Mouse (Mus musculus): Measurements from ENCODE around the gene Mafg. TPM values are rescaled to one million over a fixed set of nuclear protein-coding genes. Genes with fewer than 3 reads are reported as not detected.
A peak's percentile ranks its signal among the peaks of the same experiment; 100 is the strongest.

Mafg gene
- polyA plus RNA-seq, 1 experiment = 29.9 TPM

DNA sequence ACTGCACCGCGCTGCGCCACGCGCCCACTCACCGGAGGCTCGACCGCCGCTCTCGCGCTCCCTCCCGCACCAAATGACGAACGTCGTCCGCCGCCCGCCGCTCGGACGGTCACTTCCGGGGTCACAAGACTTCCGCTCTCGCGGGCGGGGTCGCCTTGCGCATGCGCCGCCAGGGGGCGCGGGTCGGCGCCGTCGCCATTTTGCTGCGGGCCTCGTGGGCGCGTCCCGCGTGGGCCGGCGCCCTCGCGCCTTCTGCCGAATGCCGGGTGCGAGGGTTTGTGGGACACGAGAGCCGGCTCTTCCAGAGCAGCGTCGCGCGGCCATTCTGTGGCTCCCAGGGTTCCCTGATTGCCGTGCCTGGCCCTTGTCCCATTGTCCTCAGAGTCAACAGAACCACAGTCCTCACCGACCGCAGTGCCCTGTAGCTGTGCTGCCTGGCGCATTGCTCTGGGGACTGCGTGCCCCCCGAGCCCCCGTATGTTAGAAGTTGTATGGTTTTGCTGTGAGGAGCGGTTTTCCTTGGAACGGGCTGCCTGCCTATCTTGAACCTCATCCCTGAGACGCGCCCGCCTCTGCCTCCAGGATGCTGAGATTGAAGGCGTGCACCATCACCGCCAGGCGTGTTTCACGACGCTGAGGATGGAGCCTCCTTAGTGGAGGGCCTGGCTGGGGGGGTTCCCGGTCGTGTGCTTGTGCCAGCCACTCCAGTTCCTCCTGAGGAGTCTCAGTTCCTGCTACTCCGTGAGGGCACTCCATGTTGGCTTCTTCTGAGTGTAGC, 51.7 kb downstream of the Mafg start, which contains the start of gene Arhgdia:
Arhgdia (minus strand) TSS at position 135 of the 778 bp plus-strand sequence.
- 2% methylated on average over 74 of the region's 75 CpGs for WGBS
- Histone ChIP-seq H3K36me3 (ENCODE audit: control insufficient read depth, insufficient read depth, low read length) (peaks cover 20% of the 10 kb centered on the region), H3K4me1 (ENCODE audit: control insufficient read depth, insufficient read depth, insufficient read length) (peaks cover 17% of the 10 kb centered on the region; the same call in 1 of the 2 replicates), H3K27me3 (ENCODE audit: control insufficient read depth, insufficient read depth, low read length) (no peaks in the 10 kb centered on the region), H3K27ac (ENCODE audit: insufficient read depth, low read length) (peak within 1 kb of the TSS; percentile 94), H3K4me3 (ENCODE audit: extremely low read depth, insufficient read depth, insufficient read length) (peak within 1 kb of the TSS; percentile 91)
- DNase-seq (ENCODE audit: low read depth in 1 of 2, low spot score in 2 of 2) = peak; percentile 76 to 85
- TF ChIP-seq CTCF (IDR thresholded peaks at IDR 0.05; ENCODE audit: extremely low read depth, insufficient read depth, insufficient read length, insufficient replicate concordance) (peak; percentile 26; the same call in 1 of the 2 replicates), POLR2A (IDR thresholded peaks at IDR 0.05; ENCODE audit: low read depth, low read length) (peak; percentile 95)

DNA sequence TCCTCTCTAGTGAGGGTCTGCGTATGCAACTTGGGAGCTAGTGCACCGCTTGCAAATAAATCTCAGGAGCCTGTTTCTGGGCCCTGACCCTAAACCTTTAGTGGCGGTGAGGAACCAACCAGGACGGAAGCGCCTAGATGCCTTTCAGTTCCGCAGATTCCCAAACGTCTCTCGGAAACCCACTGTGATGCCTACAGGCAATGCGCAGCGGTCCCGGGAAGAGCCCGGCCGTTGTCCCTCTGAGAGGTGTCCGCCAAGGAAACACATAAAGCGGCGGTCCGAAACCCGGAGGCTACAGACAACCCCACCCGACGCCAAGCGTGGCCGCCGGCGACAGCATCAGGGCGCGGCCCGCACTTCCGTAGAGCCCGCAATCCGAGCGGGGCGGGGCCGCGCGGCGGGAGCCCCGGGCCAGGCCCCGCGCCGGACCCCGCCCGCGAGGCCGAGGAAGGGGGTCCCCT, 52.5 kb downstream of the Mafg start:
- Histone ChIP-seq H3K36me3 (ENCODE audit: control insufficient read depth, insufficient read depth, low read length) (peaks cover 20% of the 10 kb centered on the region), H3K27ac (ENCODE audit: insufficient read depth, low read length) (peak overlapping the region; percentile 94), H3K4me1 (ENCODE audit: control insufficient read depth, insufficient read depth, insufficient read length) (peaks cover 17% of the 10 kb centered on the region; the same call in 1 of the 2 replicates), H3K4me3 (ENCODE audit: extremely low read depth, insufficient read depth, insufficient read length) (peak overlapping the region; percentile 91), H3K27me3 (ENCODE audit: control insufficient read depth, insufficient read depth, low read length) (no peaks in the 10 kb centered on the region)
- TF ChIP-seq POLR2A (IDR thresholded peaks at IDR 0.05; ENCODE audit: low read depth, low read length) (no peak), CTCF (IDR thresholded peaks at IDR 0.05; ENCODE audit: extremely low read depth, insufficient read depth, insufficient read length, insufficient replicate concordance) (no peak)
- DNase-seq (ENCODE audit: low read depth in 1 of 2, low spot score in 2 of 2) = peak in 1 of 2 experiments; percentile 37
- under 1% methylated on average over 44 of the region's 44 CpGs for WGBS

DNA sequence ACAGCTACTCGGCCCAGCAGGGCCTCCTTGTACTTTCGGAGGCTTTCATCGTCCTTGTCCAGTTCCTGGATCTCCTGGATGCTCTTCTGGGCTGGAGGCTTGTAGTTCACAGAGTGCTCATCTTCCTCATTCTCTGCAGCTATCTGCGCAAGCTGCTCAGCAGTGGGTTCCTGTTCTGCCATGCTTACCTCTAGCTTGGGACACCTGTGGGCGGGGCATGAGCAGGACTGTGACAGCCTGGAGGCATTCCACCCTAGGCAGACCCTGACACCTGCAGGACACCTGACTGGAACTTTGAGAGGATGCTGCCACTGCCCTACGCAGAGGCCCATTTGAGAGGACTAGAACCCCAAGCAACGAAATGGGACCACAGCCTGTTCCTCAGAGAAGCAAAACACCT, 53.2 kb downstream of the Mafg start:
- Histone ChIP-seq H3K27me3 (ENCODE audit: control insufficient read depth, insufficient read depth, low read length) (no peaks in the 10 kb centered on the region), H3K4me1 (ENCODE audit: control insufficient read depth, insufficient read depth, insufficient read length) (peaks cover 17% of the 10 kb centered on the region; the same call in 1 of the 2 replicates), H3K36me3 (ENCODE audit: control insufficient read depth, insufficient read depth, low read length) (peaks cover 20% of the 10 kb centered on the region), H3K27ac (ENCODE audit: insufficient read depth, low read length) (peak overlapping the region; percentile 94), H3K4me3 (ENCODE audit: extremely low read depth, insufficient read depth, insufficient read length) (peak overlapping the region; percentile 91)
- TF ChIP-seq CTCF (IDR thresholded peaks at IDR 0.05; ENCODE audit: extremely low read depth, insufficient read depth, insufficient read length, insufficient replicate concordance) (no peak), POLR2A (IDR thresholded peaks at IDR 0.05; ENCODE audit: low read depth, low read length) (no peak)
- peak in 1 of 2 experiments; percentile 34 for DNase-seq (ENCODE audit: low read depth in 1 of 2, low spot score in 2 of 2)
- WGBS = 40% methylated on average over 7 of the region's 7 CpGs

DNA sequence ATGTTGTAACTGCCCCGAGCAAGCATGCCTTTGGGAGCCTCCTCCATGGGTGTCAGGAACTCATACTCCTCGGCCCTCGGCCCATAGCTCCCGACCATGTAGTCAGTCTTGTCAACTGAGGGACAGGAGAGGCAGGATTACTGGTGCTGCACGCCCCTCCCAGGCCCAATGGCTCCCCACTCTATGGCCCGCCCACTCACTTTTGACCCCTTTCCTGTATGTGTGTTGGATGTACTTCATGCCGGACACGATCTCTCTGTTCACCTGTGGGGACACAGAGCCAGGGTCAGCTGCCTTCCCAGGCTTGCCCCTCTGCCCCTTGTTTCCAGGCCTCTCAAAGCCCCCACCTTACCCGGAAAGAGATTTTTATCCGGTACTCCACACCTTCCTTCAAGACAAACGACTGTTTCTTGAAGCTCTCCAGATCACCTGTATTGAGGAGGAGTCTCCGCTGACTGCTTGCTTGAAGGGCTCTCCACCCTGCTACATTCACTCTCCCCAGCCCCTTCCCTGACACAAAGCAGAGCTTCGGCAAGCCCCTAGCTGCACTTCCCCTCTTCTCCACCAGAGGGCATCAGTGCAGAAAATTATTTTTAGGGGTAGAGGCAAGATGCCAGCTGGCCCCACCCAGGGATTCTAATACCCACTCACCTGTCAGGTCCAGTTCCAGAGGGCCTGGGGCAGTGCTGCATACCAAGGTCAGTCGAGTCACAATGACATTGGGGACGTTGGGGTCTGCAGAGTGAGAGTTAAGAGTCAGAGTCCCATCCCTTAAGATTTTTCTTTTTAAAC, 53.9 kb downstream of the Mafg start:
- TF ChIP-seq POLR2A (IDR thresholded peaks at IDR 0.05; ENCODE audit: low read depth, low read length) (no peak), CTCF (IDR thresholded peaks at IDR 0.05; ENCODE audit: extremely low read depth, insufficient read depth, insufficient read length, insufficient replicate concordance) (peak; percentile 75; the same call in 1 of the 2 replicates)
- H3K36me3 ChIP-seq (ENCODE audit: control insufficient read depth, insufficient read depth, low read length) = peaks cover 20% of the 10 kb centered on the region
- peak overlapping the region; percentile 94; the same call in 1 of the 2 replicates for H3K27ac ChIP-seq (ENCODE audit: insufficient read depth, low read length)
- peaks cover 17% of the 10 kb centered on the region; the same call in 1 of the 2 replicates for H3K4me1 ChIP-seq (ENCODE audit: control insufficient read depth, insufficient read depth, insufficient read length)
- no peaks in the 10 kb centered on the region for H3K27me3 ChIP-seq (ENCODE audit: control insufficient read depth, insufficient read depth, low read length)
- peak; percentile 58 to 73 for DNase-seq (ENCODE audit: low read depth in 1 of 2, low spot score in 2 of 2)
- 65% methylated on average over 15 of the region's 15 CpGs for WGBS
- peak overlapping the region; percentile 27; the same call in 1 of the 2 replicates for H3K4me3 ChIP-seq (ENCODE audit: extremely low read depth, insufficient read depth, insufficient read length)

DNA sequence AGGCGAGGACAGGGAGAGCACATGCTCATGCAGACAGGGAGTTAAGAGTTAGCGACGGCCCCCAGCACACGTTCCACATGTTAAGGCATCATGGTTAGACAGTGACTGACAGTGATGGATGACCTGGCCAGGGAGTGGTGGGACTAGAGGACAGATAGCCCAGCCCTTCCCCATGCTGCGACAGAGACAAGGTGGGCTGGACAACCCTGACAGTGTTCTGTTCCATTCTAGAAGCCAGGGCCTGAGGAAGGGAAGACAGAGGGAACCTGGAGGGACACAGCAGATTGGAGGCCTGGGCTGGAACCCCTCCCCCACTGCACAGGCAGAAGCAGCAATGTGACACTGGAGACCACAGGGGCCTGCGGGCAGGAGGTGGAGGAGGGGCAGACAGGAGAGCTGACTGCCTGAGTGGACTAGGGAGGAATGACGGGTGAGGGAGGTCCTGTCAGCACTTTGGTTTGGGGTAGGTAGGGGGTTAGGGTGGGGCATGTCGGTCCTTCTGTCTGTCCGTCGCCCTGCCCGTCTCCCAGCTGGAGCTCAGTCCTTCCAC, 54.6 kb downstream of the Mafg start:
- Histone ChIP-seq H3K27me3 (ENCODE audit: control insufficient read depth, insufficient read depth, low read length) (no peaks in the 10 kb centered on the region), H3K4me1 (ENCODE audit: control insufficient read depth, insufficient read depth, insufficient read length) (peaks cover 17% of the 10 kb centered on the region; the same call in 1 of the 2 replicates), H3K4me3 (ENCODE audit: extremely low read depth, insufficient read depth, insufficient read length) (no peak overlapping the region), H3K27ac (ENCODE audit: insufficient read depth, low read length) (no peak overlapping the region), H3K36me3 (ENCODE audit: control insufficient read depth, insufficient read depth, low read length) (peaks cover 20% of the 10 kb centered on the region)
- TF ChIP-seq CTCF (IDR thresholded peaks at IDR 0.05; ENCODE audit: extremely low read depth, insufficient read depth, insufficient read length, insufficient replicate concordance) (no peak), POLR2A (IDR thresholded peaks at IDR 0.05; ENCODE audit: low read depth, low read length) (no peak)
- DNase-seq (ENCODE audit: low read depth in 1 of 2, low spot score in 2 of 2) = peak in 1 of 2 experiments; percentile 23
- WGBS = 93% methylated on average over 11 of the region's 11 CpGs

DNA sequence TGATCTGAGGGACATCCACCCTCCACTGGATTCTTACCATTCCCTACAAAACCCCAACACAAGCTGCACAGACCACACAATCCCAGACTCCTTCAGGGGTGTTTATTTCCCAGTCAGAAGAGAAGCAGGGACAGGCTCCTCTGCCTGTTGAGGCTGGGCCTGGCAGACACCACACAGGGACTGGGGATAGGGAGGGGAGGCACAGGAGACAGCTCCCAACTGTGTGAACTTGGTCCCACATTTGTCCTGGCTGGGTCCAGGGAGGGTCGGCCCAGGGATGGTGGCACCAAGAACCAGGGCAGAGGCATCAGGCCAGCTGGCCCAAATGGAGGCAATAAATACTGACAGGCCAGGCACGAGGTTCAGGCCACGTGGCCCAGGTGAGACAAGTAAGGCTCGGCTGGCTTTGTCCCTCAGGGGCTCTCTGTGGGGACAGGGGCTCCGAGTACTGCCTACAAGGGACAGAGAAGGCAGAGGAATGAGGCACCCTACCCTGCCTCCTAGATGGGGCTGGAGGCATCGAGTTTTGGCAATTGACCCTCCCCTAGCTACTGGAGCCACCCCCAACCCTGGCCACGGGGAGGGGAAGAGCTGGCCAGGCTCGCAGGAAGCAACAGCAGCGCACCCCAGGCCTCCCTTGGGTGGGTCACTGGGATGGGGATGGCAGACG, 55.2 kb downstream of the Mafg start:
- no peak overlapping the region for H3K4me3 ChIP-seq (ENCODE audit: extremely low read depth, insufficient read depth, insufficient read length)
- 82% methylated on average over 10 of the region's 10 CpGs for WGBS
- H3K4me1 ChIP-seq (ENCODE audit: control insufficient read depth, insufficient read depth, insufficient read length) = peaks cover 17% of the 10 kb centered on the region; the same call in 1 of the 2 replicates
- H3K27me3 ChIP-seq (ENCODE audit: control insufficient read depth, insufficient read depth, low read length) = no peaks in the 10 kb centered on the region
- H3K27ac ChIP-seq (ENCODE audit: insufficient read depth, low read length) = no peak overlapping the region
- TF ChIP-seq POLR2A (IDR thresholded peaks at IDR 0.05; ENCODE audit: low read depth, low read length) (no peak), CTCF (IDR thresholded peaks at IDR 0.05; ENCODE audit: extremely low read depth, insufficient read depth, insufficient read length, insufficient replicate concordance) (no peak)
- DNase-seq (ENCODE audit: low read depth in 1 of 2, low spot score in 2 of 2) = no peak
- peaks cover 20% of the 10 kb centered on the region for H3K36me3 ChIP-seq (ENCODE audit: control insufficient read depth, insufficient read depth, low read length)

All from spleen, adult 2 months (tissue).